In genomic region chr15:77336968-77337341, GRCm38 (mm10) we compare ENCODE assay signal across 8 mouse cellular contexts. TPM values are rescaled to one million over a fixed set of nuclear protein-coding genes. Genes with fewer than 3 reads are reported as not detected.
DNase-seq lines count a peak whose midpoint lies in the region; ATAC-seq lines count a peak whose summit lies in the region.

No protein-coding gene starts in this region.

- no peaks in the 10 kb centered on the region for H3K9me3 ChIP-seq in heart, embryonic 10.5 days
- H3K9me3 ChIP-seq in hindbrain, embryonic 12.5 days (replicated peaks) = no peaks in the 10 kb centered on the region
- H3K9me3 ChIP-seq in midbrain, embryonic 11.5 days (ENCODE audit: control insufficient read depth, low read length) = no peaks in the 10 kb centered on the region

- H3K27ac ChIP-seq in heart, embryonic 10.5 days = peak overlapping the region; percentile 82
- 0 out of 2 replicates have a peak overlapping the region, but pooled peaks have one; percentile 23 for H3K27ac ChIP-seq in hindbrain, embryonic 12.5 days
- H3K27ac ChIP-seq in midbrain, embryonic 11.5 days (ENCODE audit: low read depth, low read length) = no peak overlapping the region

- H3K4me3 ChIP-seq in heart, embryonic 10.5 days = peak overlapping the region; percentile 56
- no peak overlapping the region for H3K4me3 ChIP-seq in hindbrain, embryonic 12.5 days
- H3K4me3 ChIP-seq in midbrain, embryonic 11.5 days (ENCODE audit: low read depth, low read length) = no peak overlapping the region

- no peak for DNase-seq in heart, embryonic 10.5 days (ENCODE audit: low spot score)
- DNase-seq in heart, adult 9 months (ENCODE audit: low spot score in 2 of 2) = no peak
- peak; percentile 85 for DNase-seq in R1 (ENCODE audit: low read depth, low spot score)
- DNase-seq in midbrain, embryonic 11.5 days (ENCODE audit: low spot score, missing footprints) = no peak
- DNase-seq in thymus, postnatal 10 days (ENCODE audit: low spot score in 2 of 2) = no peak
- no peak for DNase-seq in right cerebral cortex, postnatal 4 days
- DNase-seq in adrenal gland, postnatal 25 days = no peak

- WGBS in heart, embryonic 10.5 days = 49% methylated on average over 9 of the region's 9 CpGs
- WGBS in hindbrain, embryonic 12.5 days = 43% methylated on average over 9 of the region's 9 CpGs
- WGBS in midbrain, embryonic 11.5 days = 54% methylated on average over 9 of the region's 9 CpGs

- H3K4me2 ChIP-seq in hindbrain, embryonic 12.5 days (replicated peaks) = peak overlapping the region; percentile 57
- H3K4me2 ChIP-seq in midbrain, embryonic 11.5 days = no peak overlapping the region; the same call in 1 of the 2 replicates

- no peak overlapping the region for H3K9ac ChIP-seq in hindbrain, embryonic 12.5 days
- peak overlapping the region; percentile 28 for H3K9ac ChIP-seq in midbrain, embryonic 11.5 days (ENCODE audit: low read length)

- ATAC-seq in hindbrain, embryonic 12.5 days (ENCODE audit: low FRiP score) = 0 out of 2 replicates have a peak, but pooled peaks have one; percentile 38
- peak; percentile 52 for ATAC-seq in midbrain, embryonic 11.5 days (ENCODE audit: low FRiP score)

- no peaks in the 10 kb centered on the region for H3K36me3 ChIP-seq in heart, embryonic 10.5 days
- no peaks in the 10 kb centered on the region for H3K36me3 ChIP-seq in hindbrain, embryonic 12.5 days
- H3K36me3 ChIP-seq in midbrain, embryonic 11.5 days (ENCODE audit: control insufficient read depth, insufficient read depth, low read length) = no peaks in the 10 kb centered on the region

- H3K4me1 ChIP-seq in heart, embryonic 10.5 days = peaks cover 25% of the 10 kb centered on the region
- peaks cover 19% of the 10 kb centered on the region for H3K4me1 ChIP-seq in hindbrain, embryonic 12.5 days
- H3K4me1 ChIP-seq in midbrain, embryonic 11.5 days (ENCODE audit: control insufficient read depth, insufficient read depth, low read length) = peaks cover 6% of the 10 kb centered on the region

- H3K27me3 ChIP-seq in heart, embryonic 10.5 days (ENCODE audit: insufficient read depth, poor library complexity, severe bottlenecking) = no peaks in the 10 kb centered on the region
- no peaks in the 10 kb centered on the region for H3K27me3 ChIP-seq in hindbrain, embryonic 12.5 days
- H3K27me3 ChIP-seq in midbrain, embryonic 11.5 days (ENCODE audit: control insufficient read depth, insufficient read depth, low read length) = no peaks in the 10 kb centered on the region

RNA-seq across cellular contexts. Expression of gene Rbfox2, which starts 30.2 kb away (rescaled TPM):
- polyA plus RNA-seq in heart, embryonic 10.5 days (2016; fragmentation: Nextera tagmentation; extraction: Ambion mirVana) = 76.2 and 96.5 TPM in 2 replicates
- 156 and 166 TPM in 2 replicates for polyA plus RNA-seq in hindbrain, embryonic 12.5 days (2016; fragmentation: Nextera tagmentation; extraction: Ambion mirVana)
- polyA plus RNA-seq in midbrain, embryonic 11.5 days (2014; fragmentation: Nextera tagmentation; extraction: Ambion mirVana) = 73.2 and 79.9 TPM in 2 replicates
- total RNA-seq in adrenal gland, postnatal 25 days (2021) = 56.5 and 68.7 TPM in 2 replicates
